Mouse (Mus musculus): ENCODE data around the gene Cnot10.

The Cnot10 gene

DNA sequence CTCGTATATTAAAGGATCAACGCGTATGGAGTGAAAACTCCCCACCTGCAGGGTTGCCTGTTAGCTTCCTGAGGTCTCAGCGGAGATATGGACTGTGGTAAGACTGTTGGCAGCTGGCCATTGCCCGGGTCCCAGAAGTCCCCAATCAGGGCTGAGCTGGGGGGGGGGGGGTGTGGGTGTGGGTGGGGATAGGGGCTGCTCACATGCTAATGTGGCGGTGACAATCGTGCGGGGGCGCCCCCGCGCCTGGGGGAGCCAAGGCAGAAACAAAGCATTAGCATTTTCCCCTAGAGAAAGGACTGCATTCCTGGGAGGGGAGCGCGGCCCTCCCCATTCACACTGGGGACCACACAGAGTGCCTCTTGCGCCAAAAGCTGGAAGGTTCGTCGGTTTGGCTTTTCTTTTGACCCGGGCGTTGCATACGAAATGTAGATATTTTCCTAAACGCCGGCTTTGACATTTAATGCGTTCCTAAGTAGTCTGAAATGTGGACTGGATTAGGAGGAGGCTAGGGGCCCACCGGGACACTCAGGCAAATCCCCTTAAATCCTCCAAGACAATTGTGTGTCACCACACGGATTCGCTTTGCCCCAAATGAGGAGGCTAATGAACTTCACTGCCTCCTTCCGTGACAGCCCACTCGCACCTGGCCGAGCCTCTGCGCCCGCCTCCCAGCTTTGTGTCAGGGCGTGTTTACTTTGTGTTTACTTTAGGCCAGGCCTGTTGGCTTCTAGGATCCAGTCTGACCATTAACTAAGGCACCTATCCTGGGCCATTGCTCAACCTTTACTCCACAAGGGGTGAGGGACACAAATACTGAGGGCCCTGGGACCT lies 55.6 kb downstream of the Cnot10 start:
- peak; percentile 25 for DNase-seq (ENCODE audit: low read depth, low spot score)

DNA sequence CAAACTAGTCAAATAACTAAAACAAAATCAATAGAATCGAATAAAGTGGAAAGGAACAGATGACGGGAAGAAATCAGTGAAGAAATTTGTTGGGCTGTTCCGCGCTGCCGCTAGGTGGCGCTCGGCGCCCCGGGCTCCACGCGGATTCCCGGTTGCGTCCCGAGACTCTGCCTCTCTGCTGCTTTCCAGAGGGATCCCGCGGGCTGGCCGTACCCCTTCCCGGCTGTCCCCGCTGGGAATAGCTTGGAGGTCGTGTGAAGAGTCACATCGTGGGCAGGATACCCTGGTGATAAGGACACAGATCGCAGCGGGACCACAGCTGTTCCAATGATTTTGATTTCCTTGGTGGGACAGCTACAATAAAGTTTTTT lies 56.2 kb downstream of the Cnot10 start:
- peak; percentile 70 for DNase-seq (ENCODE audit: low read depth, low spot score)

DNA sequence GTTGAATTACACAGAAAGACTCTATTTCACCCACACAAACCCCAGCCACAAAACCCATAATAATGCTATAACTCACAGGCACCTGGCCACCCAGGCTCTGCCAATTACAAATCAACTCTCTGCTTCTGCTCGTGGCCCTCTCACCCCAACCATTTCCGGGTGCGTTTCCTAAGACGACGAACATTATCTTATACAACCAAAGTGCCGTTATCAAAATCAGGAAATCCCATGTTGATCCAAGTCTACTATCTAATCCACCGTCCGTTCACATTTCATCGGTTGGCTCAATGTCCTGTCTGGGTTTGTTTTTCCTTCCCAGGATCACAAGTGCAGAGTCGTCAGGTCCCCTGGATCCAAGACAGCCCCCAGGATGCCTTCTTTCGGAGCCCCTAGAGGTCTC lies 61.3 kb downstream of the Cnot10 start:
- DNase-seq (ENCODE audit: low read depth, low spot score): no peak

DNA sequence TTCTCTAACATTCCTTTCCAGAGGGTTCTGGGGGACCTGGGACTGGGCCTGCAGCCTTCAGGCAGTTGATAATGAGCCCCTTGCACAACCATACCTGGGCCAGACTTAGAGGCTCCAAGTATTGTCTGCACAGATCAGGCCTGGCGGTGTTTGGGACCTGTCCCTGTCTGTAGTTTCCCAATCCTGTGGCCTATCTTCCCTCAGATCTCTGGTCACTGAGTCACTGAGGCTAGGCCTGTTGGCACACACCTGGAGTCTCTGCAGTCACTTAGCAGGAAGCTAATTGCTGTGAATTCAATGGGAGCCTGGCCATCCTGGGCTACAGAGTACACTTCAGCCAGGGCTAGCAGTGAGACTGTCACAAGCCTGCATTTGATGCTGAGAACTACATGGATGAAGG lies 64.0 kb downstream of the Cnot10 start:
- no peak for DNase-seq (ENCODE audit: low read depth, low spot score)

DNA sequence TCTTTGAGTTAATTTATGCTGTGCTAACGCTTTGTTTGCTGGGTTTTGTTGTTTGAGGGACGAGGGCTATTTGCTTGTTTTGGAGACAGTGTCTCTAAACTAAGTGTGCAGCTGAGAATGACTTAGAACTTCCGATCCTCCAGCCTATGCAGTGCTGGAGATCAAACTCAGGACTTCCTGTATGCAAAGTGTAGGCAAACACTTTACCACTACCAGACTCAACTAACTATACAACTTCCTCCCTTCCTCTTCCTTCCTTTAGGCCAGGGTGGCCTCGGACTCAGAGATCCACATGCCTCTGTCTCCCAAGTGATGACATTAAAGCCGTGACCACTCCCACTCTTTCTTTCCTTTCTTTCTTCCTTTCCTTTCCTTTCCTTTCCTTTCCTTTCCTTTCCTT lies 66.5 kb downstream of the Cnot10 start:
- DNase-seq (ENCODE audit: low read depth, low spot score): peak; percentile 37

- DNase-seq (ENCODE audit: low read depth, low spot score): no peak
These were observed 71.1 kb downstream of the Cnot10 start for GRCm38 (mm10) chr9:114568682-114569474.

DNA sequence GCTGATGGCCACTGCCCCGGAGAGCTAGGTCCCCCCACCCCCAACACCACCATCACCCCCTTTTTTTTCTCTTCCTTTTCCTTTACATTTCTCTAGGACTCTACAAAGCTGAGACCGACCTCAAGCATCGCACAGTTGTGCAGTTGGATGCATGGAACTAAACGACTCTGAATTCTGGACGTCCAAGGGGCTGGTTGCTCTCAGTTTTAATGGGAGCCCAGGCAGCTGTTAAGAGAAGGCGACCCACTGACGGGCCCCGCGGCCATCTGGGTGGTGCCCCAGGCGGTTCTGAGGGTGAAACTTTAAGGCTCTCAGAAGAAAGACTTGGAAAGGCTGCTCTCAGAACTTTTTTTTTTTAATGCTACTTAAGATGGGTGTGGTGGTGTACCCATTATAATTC lies 75.3 kb downstream of the Cnot10 start:
- DNase-seq (ENCODE audit: low read depth, low spot score): no peak

- peak; percentile 22 for DNase-seq (ENCODE audit: low read depth, low spot score)
These were observed 76.0 kb downstream of the Cnot10 start, which contains the start of gene Trim71 for GRCm38 (mm10) chr9:114563761-114564606. Gene Trim71 (minus strand): TSS chr9:114564369.

- peak; percentile 25 for DNase-seq (ENCODE audit: low read depth, low spot score)
These were observed 76.8 kb downstream of the Cnot10 start for GRCm38 (mm10) chr9:114562919-114563751.

- DNase-seq (ENCODE audit: low read depth, low spot score): no peak
These were observed 77.7 kb downstream of the Cnot10 start for GRCm38 (mm10) chr9:114562031-114562918.

DNA sequence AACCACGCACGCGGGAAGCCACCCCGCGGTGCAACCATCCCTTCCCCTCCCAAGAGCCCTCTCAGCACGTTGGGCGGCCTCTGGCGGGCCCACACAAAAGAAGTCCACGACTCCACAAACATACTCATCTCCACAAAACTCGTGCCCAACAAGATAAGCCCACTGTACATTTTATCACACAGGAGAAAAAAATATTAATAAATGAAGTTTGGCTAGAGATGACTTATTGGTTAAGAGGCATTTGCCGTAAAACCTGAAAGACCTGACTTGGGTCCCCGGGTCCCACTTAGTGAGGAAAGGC lies 78.4 kb downstream of the Cnot10 start:
- DNase-seq (ENCODE audit: low read depth, low spot score): no peak

GRCm38 (mm10) chr9:114560771-114561670 lies 79.0 kb downstream of the Cnot10 start:
- DNase-seq (ENCODE audit: low read depth, low spot score): no peak

DNA sequence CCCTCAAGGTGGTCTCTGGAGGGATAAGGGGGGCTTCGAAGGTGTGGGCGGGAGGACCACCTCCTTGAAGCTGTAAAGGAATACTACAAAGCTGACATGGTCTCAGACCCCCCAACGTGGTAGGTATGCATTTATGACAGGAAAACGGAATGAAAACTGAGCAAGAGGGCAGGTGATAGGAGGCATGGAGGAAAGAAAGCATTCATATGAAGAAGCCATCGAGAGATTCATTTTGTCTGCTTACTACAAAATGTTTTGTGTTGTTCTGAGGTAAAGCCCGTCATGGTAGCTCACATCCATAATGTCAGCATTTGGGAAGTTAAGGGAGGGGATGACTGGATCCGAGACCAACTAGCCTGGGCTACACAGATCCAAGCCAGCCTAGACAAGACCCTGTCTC lies 79.8 kb downstream of the Cnot10 start:
- DNase-seq (ENCODE audit: low read depth, low spot score): no peak

- DNase-seq (ENCODE audit: low read depth, low spot score): no peak
These were observed 82.9 kb downstream of the Cnot10 start for GRCm38 (mm10) chr9:114557086-114557485.

GRCm38 (mm10) chr9:114556276-114556855 lies 83.6 kb downstream of the Cnot10 start:
- no peak for DNase-seq (ENCODE audit: low read depth, low spot score)

DNA sequence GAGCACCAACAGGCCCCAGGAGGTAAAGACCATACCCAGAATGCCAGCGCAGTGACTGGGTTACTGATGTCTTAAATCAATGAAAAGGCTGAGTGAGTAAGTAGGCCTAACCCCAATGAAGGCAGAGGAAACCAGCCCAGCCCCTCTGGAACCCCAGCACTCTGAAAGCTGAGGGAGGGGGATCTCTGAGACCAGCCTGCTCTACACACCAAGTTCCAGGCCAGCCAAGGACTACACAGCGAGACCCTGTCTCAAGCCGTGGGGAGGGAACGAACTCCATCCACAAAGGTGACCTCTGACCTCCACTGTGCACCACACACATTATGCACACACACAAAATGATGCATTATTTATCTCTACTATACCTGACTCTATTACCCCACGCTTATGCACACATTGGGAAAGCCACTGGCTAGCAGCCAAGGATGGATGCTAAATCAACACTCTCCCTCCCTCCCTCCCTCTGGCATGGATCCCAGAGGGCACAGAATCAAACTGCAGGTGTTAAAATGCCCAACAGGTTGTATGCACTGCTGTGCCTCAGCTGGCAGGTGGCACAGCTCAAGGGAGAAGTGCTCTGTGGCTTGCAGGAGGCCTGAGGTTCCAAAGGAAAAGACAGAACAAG lies 85.5 kb downstream of the Cnot10 start:
- DNase-seq (ENCODE audit: low read depth, low spot score): no peak

DNA sequence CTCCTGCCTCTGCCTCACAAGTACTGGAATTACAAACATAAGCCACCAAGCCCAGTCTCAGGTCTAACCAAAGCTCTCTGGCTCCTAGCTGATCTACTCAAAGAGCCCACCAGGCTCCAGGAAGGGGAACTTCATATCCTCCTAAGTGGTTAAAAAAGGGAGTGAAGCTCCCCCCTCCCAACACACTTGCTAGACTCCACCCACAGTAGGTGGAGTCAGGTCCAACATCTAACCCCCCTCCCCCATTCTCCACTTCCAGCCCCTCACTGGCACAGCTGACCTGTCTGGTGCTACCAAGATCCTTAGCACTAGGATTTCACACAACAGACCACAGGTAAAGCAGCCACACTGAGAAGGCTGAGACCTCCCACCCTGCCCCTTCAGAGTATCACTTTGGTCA lies 86.2 kb downstream of the Cnot10 start:
- no peak for DNase-seq (ENCODE audit: low read depth, low spot score)

GRCm38 (mm10) chr9:114550033-114550432 lies 90.0 kb downstream of the Cnot10 start:
- no peak for DNase-seq (ENCODE audit: low read depth, low spot score)
